Mouse (Mus musculus): ENCODE data around the gene Medag.

Gene Medag

GRCm38 (mm10) chr5:149377253-149377652 lies 34.3 kb upstream of the Medag start:
- no peak for TF ChIP-seq GATA4 (IDR thresholded peaks at IDR 0.05; ENCODE audit: insufficient replicate concordance, low read length)

GRCm38 (mm10) chr5:149378566-149378965 lies 33.0 kb upstream of the Medag start:
- no peak for TF ChIP-seq GATA4 (IDR thresholded peaks at IDR 0.05; ENCODE audit: insufficient replicate concordance, low read length)

- no peak for TF ChIP-seq GATA4 (IDR thresholded peaks at IDR 0.05; ENCODE audit: insufficient replicate concordance, low read length)
Measured at GRCm38 (mm10) chr5:149379131-149379784, 32.3 kb upstream of the Medag start.

GRCm38 (mm10) chr5:149379861-149380260 lies 31.7 kb upstream of the Medag start:
- TF ChIP-seq GATA4 (IDR thresholded peaks at IDR 0.05; ENCODE audit: insufficient replicate concordance, low read length): no peak

- TF ChIP-seq GATA4 (IDR thresholded peaks at IDR 0.05; ENCODE audit: insufficient replicate concordance, low read length): no peak
Measured at GRCm38 (mm10) chr5:149380388-149380916, 31.1 kb upstream of the Medag start.

GRCm38 (mm10) chr5:149381948-149382347 lies 29.6 kb upstream of the Medag start:
- TF ChIP-seq GATA4 (IDR thresholded peaks at IDR 0.05; ENCODE audit: insufficient replicate concordance, low read length): no peak

- no peak for TF ChIP-seq GATA4 (IDR thresholded peaks at IDR 0.05; ENCODE audit: insufficient replicate concordance, low read length)
Measured at GRCm38 (mm10) chr5:149382601-149383000, 28.9 kb upstream of the Medag start.

GRCm38 (mm10) chr5:149385228-149385961 lies 26.2 kb upstream of the Medag start:
- TF ChIP-seq GATA4 (IDR thresholded peaks at IDR 0.05; ENCODE audit: insufficient replicate concordance, low read length): no peak

GRCm38 (mm10) chr5:149386294-149386850 lies 25.2 kb upstream of the Medag start:
- no peak for TF ChIP-seq GATA4 (IDR thresholded peaks at IDR 0.05; ENCODE audit: insufficient replicate concordance, low read length)

- no peak for TF ChIP-seq GATA4 (IDR thresholded peaks at IDR 0.05; ENCODE audit: insufficient replicate concordance, low read length)
Measured at GRCm38 (mm10) chr5:149388947-149389346, 22.6 kb upstream of the Medag start.

- TF ChIP-seq GATA4 (IDR thresholded peaks at IDR 0.05; ENCODE audit: insufficient replicate concordance, low read length): no peak
Measured at GRCm38 (mm10) chr5:149389548-149390211, 21.9 kb upstream of the Medag start.

GRCm38 (mm10) chr5:149391574-149392375 lies 19.8 kb upstream of the Medag start:
- TF ChIP-seq GATA4 (IDR thresholded peaks at IDR 0.05; ENCODE audit: insufficient replicate concordance, low read length): no peak

GRCm38 (mm10) chr5:149392420-149392988 lies 19.0 kb upstream of the Medag start:
- no peak for TF ChIP-seq GATA4 (IDR thresholded peaks at IDR 0.05; ENCODE audit: insufficient replicate concordance, low read length)

- no peak for TF ChIP-seq GATA4 (IDR thresholded peaks at IDR 0.05; ENCODE audit: insufficient replicate concordance, low read length)
Measured at GRCm38 (mm10) chr5:149401446-149401975, 10.0 kb upstream of the Medag start.

All from liver, adult (tissue).